Comparison of ENCODE assay signal across 29 mouse cellular contexts in the genomic region with DNA sequence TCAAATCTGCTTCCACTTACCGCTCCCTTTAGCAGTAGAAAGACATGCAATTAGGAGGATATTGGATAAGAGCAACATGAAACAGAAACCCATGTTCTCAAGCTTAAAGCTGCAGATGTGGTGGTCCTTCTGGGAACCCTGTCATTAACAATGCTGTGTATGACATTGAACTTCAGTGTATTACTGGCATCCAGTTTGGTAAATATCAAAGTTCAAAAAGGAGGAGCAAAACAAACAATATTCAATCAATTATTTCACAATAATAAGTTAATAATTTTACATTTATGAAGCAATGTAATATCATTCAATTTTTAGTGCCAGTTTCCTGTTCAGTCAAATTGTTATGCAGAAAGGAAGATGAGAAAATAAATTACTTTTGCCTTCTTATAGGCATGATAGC.
"Had no signal": no experiment of that assay in that cellular context is flagged by ENCODE, and none has a peak within 500 bp of the region (broad histone marks: within the 10 kb centered on the region; RNA-seq: fewer than 3 reads in every experiment).

No protein-coding gene starts in this region.

- H3K4me1 ChIP-seq: embryonic facial prominence, embryonic 10.5 days; embryonic facial prominence, embryonic 12.5 days; embryonic facial prominence, embryonic 13.5 days; embryonic facial prominence, embryonic 15.5 days; forebrain, embryonic 10.5 days; forebrain, embryonic 12.5 days; forebrain, embryonic 13.5 days; forebrain, embryonic 15.5 days had no signal

- H3K9me3 ChIP-seq: embryonic facial prominence, embryonic 10.5 days; embryonic facial prominence, embryonic 12.5 days; embryonic facial prominence, embryonic 13.5 days; embryonic facial prominence, embryonic 15.5 days; forebrain, embryonic 10.5 days; forebrain, embryonic 12.5 days; forebrain, embryonic 13.5 days; forebrain, embryonic 15.5 days had no signal

- H3K4me3 ChIP-seq: embryonic facial prominence, embryonic 10.5 days; embryonic facial prominence, embryonic 12.5 days; embryonic facial prominence, embryonic 13.5 days; embryonic facial prominence, embryonic 15.5 days; erythroblast, embryonic 14.5 days; forebrain, embryonic 10.5 days; forebrain, embryonic 12.5 days; forebrain, embryonic 13.5 days; forebrain, embryonic 15.5 days; gastrocnemius, adult 2 months; heart, adult 2 months had no signal

- H3K4me2 ChIP-seq: embryonic facial prominence, embryonic 12.5 days; embryonic facial prominence, embryonic 13.5 days; embryonic facial prominence, embryonic 15.5 days; forebrain, embryonic 12.5 days; forebrain, embryonic 13.5 days; forebrain, embryonic 15.5 days had no signal

- H3K27ac ChIP-seq: embryonic facial prominence, embryonic 10.5 days; embryonic facial prominence, embryonic 12.5 days; embryonic facial prominence, embryonic 13.5 days; embryonic facial prominence, embryonic 15.5 days; forebrain, embryonic 10.5 days; forebrain, embryonic 12.5 days; forebrain, embryonic 13.5 days; forebrain, embryonic 15.5 days; gastrocnemius, adult 2 months; heart, adult 2 months had no signal

- H3K9ac ChIP-seq: embryonic facial prominence, embryonic 12.5 days; embryonic facial prominence, embryonic 13.5 days; embryonic facial prominence, embryonic 15.5 days; forebrain, embryonic 12.5 days; forebrain, embryonic 13.5 days; forebrain, embryonic 15.5 days; forebrain, postnatal 0 days had no signal

- ATAC-seq: forebrain, embryonic 13.5 days; forebrain, embryonic 14.5 days; forebrain, embryonic 15.5 days; forebrain, embryonic 16.5 days; forebrain, postnatal 0 days had no signal

- H3K27me3 ChIP-seq: embryonic facial prominence, embryonic 12.5 days; embryonic facial prominence, embryonic 13.5 days; embryonic facial prominence, embryonic 15.5 days; forebrain, embryonic 12.5 days; forebrain, embryonic 13.5 days; forebrain, embryonic 15.5 days had no signal

- DNase-seq: cerebellum, adult 2 months; cerebellum, adult 8-10 months; cerebellum, adult 9-10 months; cerebellum, adult 9-11 months; cerebellum, postnatal 10 days; cerebellum, postnatal 14 days; cerebellum, postnatal 25 days; cerebellum, postnatal 36 days; embryo, embryonic 11 days; forebrain, postnatal 0 days; gastrocnemius, adult 2 months; gastrocnemius, postnatal 10 days; gastrocnemius, postnatal 14 days; gastrocnemius, postnatal 25 days; gastrocnemius, postnatal 36 days; heart, adult 11 months; heart, adult 18-20 months; heart, adult 2 months had no signal

- H3K36me3 ChIP-seq: embryonic facial prominence, embryonic 10.5 days; embryonic facial prominence, embryonic 12.5 days; embryonic facial prominence, embryonic 13.5 days; embryonic facial prominence, embryonic 15.5 days; forebrain, embryonic 10.5 days; forebrain, embryonic 12.5 days; forebrain, embryonic 15.5 days had no signal
